Mouse (Mus musculus): ENCODE results near the gene Polm. TPM values are rescaled to one million over a fixed set of nuclear protein-coding genes. Genes with fewer than 3 reads are reported as not detected.

Gene Polm
- total RNA-seq, 2 experiments from 2014 or later: 15.9 to 18.3 TPM

GRCm38 (mm10) chr11:5807956-5808355, 29.9 kb downstream of the Polm start:
- no peak for DNase-seq (ENCODE audit: low spot score in 2 of 2)

GRCm38 (mm10) chr11:5805711-5806110, 32.1 kb downstream of the Polm start:
- DNase-seq (ENCODE audit: low spot score in 2 of 2): no peak

- no peak for DNase-seq (ENCODE audit: low spot score in 2 of 2)
Measured at GRCm38 (mm10) chr11:5804174-5804573, 33.6 kb downstream of the Polm start.

- DNase-seq (ENCODE audit: low spot score in 2 of 2): no peak
Measured at GRCm38 (mm10) chr11:5803551-5803981, 34.2 kb downstream of the Polm start, which contains the start of gene Pgam2. Gene Pgam2 (minus strand): TSS chr11:5803733.

GRCm38 (mm10) chr11:5802457-5803217, 35.2 kb downstream of the Polm start:
- no peak for DNase-seq (ENCODE audit: low spot score in 2 of 2)

GRCm38 (mm10) chr11:5802005-5802404, 35.8 kb downstream of the Polm start:
- DNase-seq (ENCODE audit: low spot score in 2 of 2): no peak

- DNase-seq (ENCODE audit: low spot score in 2 of 2): no peak
Measured at GRCm38 (mm10) chr11:5801511-5801910, 36.3 kb downstream of the Polm start.

- no peak for DNase-seq (ENCODE audit: low spot score in 2 of 2)
Measured at GRCm38 (mm10) chr11:5799621-5800490, 38.0 kb downstream of the Polm start.

- no peak for DNase-seq (ENCODE audit: low spot score in 2 of 2)
Measured at GRCm38 (mm10) chr11:5797928-5798327, 39.9 kb downstream of the Polm start.

GRCm38 (mm10) chr11:5797371-5797770, 40.4 kb downstream of the Polm start:
- DNase-seq (ENCODE audit: low spot score in 2 of 2): no peak

- DNase-seq (ENCODE audit: low spot score in 2 of 2): no peak
Measured at GRCm38 (mm10) chr11:5796939-5797338, 40.9 kb downstream of the Polm start.

GRCm38 (mm10) chr11:5795706-5796105, 42.1 kb downstream of the Polm start:
- DNase-seq (ENCODE audit: low spot score in 2 of 2): no peak

GRCm38 (mm10) chr11:5795290-5795689, 42.5 kb downstream of the Polm start:
- no peak for DNase-seq (ENCODE audit: low spot score in 2 of 2)

GRCm38 (mm10) chr11:5790431-5790830, 47.4 kb downstream of the Polm start:
- DNase-seq (ENCODE audit: low spot score in 2 of 2): no peak

- no peak for DNase-seq (ENCODE audit: low spot score in 2 of 2)
Measured at GRCm38 (mm10) chr11:5789754-5790333, 48.0 kb downstream of the Polm start.

- no peak for DNase-seq (ENCODE audit: low spot score in 2 of 2)
Measured at GRCm38 (mm10) chr11:5789071-5789753, 48.6 kb downstream of the Polm start.

GRCm38 (mm10) chr11:5788056-5789014, 49.5 kb downstream of the Polm start, which contains the start of gene Dbnl:
Gene Dbnl (plus strand): TSS chr11:5788488.
- peak; percentile 84 to 91 for DNase-seq (ENCODE audit: low spot score in 2 of 2)

GRCm38 (mm10) chr11:5787671-5788055, 50.2 kb downstream of the Polm start:
- no peak for DNase-seq (ENCODE audit: low spot score in 2 of 2)

GRCm38 (mm10) chr11:5785732-5786131, 52.1 kb downstream of the Polm start:
- DNase-seq (ENCODE audit: low spot score in 2 of 2): no peak

Data from adrenal gland, postnatal 4 days (tissue).